Mouse (Mus musculus): ENCODE measurements around the gene Pnpla3. TPM values are rescaled to one million over a fixed set of nuclear protein-coding genes. Genes with fewer than 3 reads are reported as not detected.

Gene Pnpla3
- total RNA-seq (2021) = 1 to 10 TPM; 1.1 to 3.8 TPM
- 26.2 and 30.1 TPM in 2 replicates for polyA plus RNA-seq (2012; rRNA removed)
- long read RNA-seq, partial matches to known transcripts = 0 of 1 reads
- long read RNA-seq, other reads (novel, unspliced or antisense) = 1 of 1 reads

GRCm38 (mm10) chr15:84167600-84167999 is at the start of gene Pnpla3:
TSS of gene Pnpla3 (plus strand) at chr15:84167837.
- Histone ChIP-seq H3K79me2 (replicated peaks; ENCODE audit: control insufficient read depth, insufficient read depth, low read length) (no peaks in the 10 kb centered on the region), H3K27me3 (ENCODE audit: control insufficient read depth, insufficient read depth, low read length) (no peaks in the 10 kb centered on the region), H3K4me3 (peak within 1 kb of the TSS; percentile 45), H3K9ac (ENCODE audit: low read depth, low read length) (peak within 1 kb of the TSS; percentile 79), H3K4me1 (ENCODE audit: control insufficient read depth, insufficient read depth, low read length) (peaks cover 2% of the 10 kb centered on the region), H3K27ac (peak within 1 kb of the TSS; percentile 46), H3K36me3 (ENCODE audit: control insufficient read depth, insufficient read depth, low read length) (no peaks in the 10 kb centered on the region)
- DNase-seq = peak; percentile 94 to 95
- WGBS = 0% methylated on average over 28 of the region's 28 CpGs
- TF ChIP-seq EP300 (IDR thresholded peaks at IDR 0.05; ENCODE audit: insufficient read depth, low read depth, low read length) (0 out of 2 replicates have a peak, but pooled peaks have one; percentile 32), CTCF (IDR thresholded peaks at IDR 0.05) (peak; percentile 67), POLR2A (IDR thresholded peaks at IDR 0.05; ENCODE audit: insufficient read depth, low read depth, low read length) (peak; percentile 83)
- intact Hi-C loops (cut with DNase I) = loop anchor here (1.0 to 5.0 kb wide), 2 partner anchors 25 to 45 kb away; partner anchors contain the start of genes Pnpla5 and Samm50

GRCm38 (mm10) chr15:84120612-84121011 is 47.0 kb upstream of the Pnpla3 start:
- TF ChIP-seq EP300 (IDR thresholded peaks at IDR 0.05; ENCODE audit: insufficient read depth, low read depth, low read length) = no peak
- no peak for TF ChIP-seq POLR2A (IDR thresholded peaks at IDR 0.05; ENCODE audit: insufficient read depth, low read depth, low read length)
- TF ChIP-seq CTCF (IDR thresholded peaks at IDR 0.05) = peak; percentile 59
- Histone ChIP-seq H3K79me2 (replicated peaks; ENCODE audit: control insufficient read depth, insufficient read depth, low read length) (no peaks in the 10 kb centered on the region), H3K4me1 (ENCODE audit: control insufficient read depth, insufficient read depth, low read length) (no peaks in the 10 kb centered on the region), H3K27ac (no peak overlapping the region), H3K4me3 (no peak overlapping the region), H3K27me3 (ENCODE audit: control insufficient read depth, insufficient read depth, low read length) (no peaks in the 10 kb centered on the region), H3K36me3 (ENCODE audit: control insufficient read depth, insufficient read depth, low read length) (no peaks in the 10 kb centered on the region), H3K9ac (ENCODE audit: low read depth, low read length) (no peak overlapping the region)
- intact Hi-C loops (cut with DNase I) = loop anchor here (5.0 kb wide), 2 partner anchors 47 to 492 kb away; partner anchors contain the start of gene Pnpla3
- no peak for DNase-seq
- WGBS = 28% methylated on average over 6 of the region's 6 CpGs

- intact Hi-C loops (cut with DNase I) = loop anchor here (5.0 kb wide), 2 partner anchors 46 to 491 kb away; partner anchors contain the start of gene Pnpla3
- 57% methylated on average over 7 of the region's 7 CpGs for WGBS
- DNase-seq = no peak
- no peaks in the 10 kb centered on the region for H3K36me3 ChIP-seq (ENCODE audit: control insufficient read depth, insufficient read depth, low read length)
- TF ChIP-seq POLR2A (IDR thresholded peaks at IDR 0.05; ENCODE audit: insufficient read depth, low read depth, low read length) (no peak), EP300 (IDR thresholded peaks at IDR 0.05; ENCODE audit: insufficient read depth, low read depth, low read length) (no peak), CTCF (IDR thresholded peaks at IDR 0.05) (no peak)
- H3K4me1 ChIP-seq (ENCODE audit: control insufficient read depth, insufficient read depth, low read length) = no peaks in the 10 kb centered on the region
- no peak overlapping the region for H3K27ac ChIP-seq
- H3K9ac ChIP-seq (ENCODE audit: low read depth, low read length) = no peak overlapping the region
- H3K27me3 ChIP-seq (ENCODE audit: control insufficient read depth, insufficient read depth, low read length) = no peaks in the 10 kb centered on the region
- no peak overlapping the region for H3K4me3 ChIP-seq
- H3K79me2 ChIP-seq (replicated peaks; ENCODE audit: control insufficient read depth, insufficient read depth, low read length) = no peaks in the 10 kb centered on the region
Observed at GRCm38 (mm10) chr15:84121036-84121435, 46.6 kb upstream of the Pnpla3 start.

- H3K27ac ChIP-seq = no peak within 1 kb of the TSS
- DNase-seq = no peak
- TF ChIP-seq CTCF (IDR thresholded peaks at IDR 0.05) (no peak), POLR2A (IDR thresholded peaks at IDR 0.05; ENCODE audit: insufficient read depth, low read depth, low read length) (no peak), EP300 (IDR thresholded peaks at IDR 0.05; ENCODE audit: insufficient read depth, low read depth, low read length) (no peak)
- no peaks in the 10 kb centered on the region for H3K79me2 ChIP-seq (replicated peaks; ENCODE audit: control insufficient read depth, insufficient read depth, low read length)
- H3K4me3 ChIP-seq = no peak within 1 kb of the TSS
- 59% methylated on average over 8 of the region's 8 CpGs for WGBS
- H3K9ac ChIP-seq (ENCODE audit: low read depth, low read length) = no peak within 1 kb of the TSS
- intact Hi-C loops (cut with DNase I) = loop anchor here (5.0 kb wide), 2 partner anchors 44 to 489 kb away; partner anchors contain the start of gene Pnpla3
- no peaks in the 10 kb centered on the region for H3K36me3 ChIP-seq (ENCODE audit: control insufficient read depth, insufficient read depth, low read length)
- H3K4me1 ChIP-seq (ENCODE audit: control insufficient read depth, insufficient read depth, low read length) = no peaks in the 10 kb centered on the region
- no peaks in the 10 kb centered on the region for H3K27me3 ChIP-seq (ENCODE audit: control insufficient read depth, insufficient read depth, low read length)
Observed at GRCm38 (mm10) chr15:84123075-84123474, 44.6 kb upstream of the Pnpla3 start, which contains the start of gene Pnpla5. TSS of gene Pnpla5 (minus strand) at chr15:84123175.

GRCm38 (mm10) chr15:84124086-84124485 is 43.6 kb upstream of the Pnpla3 start:
- Histone ChIP-seq H3K79me2 (replicated peaks; ENCODE audit: control insufficient read depth, insufficient read depth, low read length) (no peaks in the 10 kb centered on the region), H3K4me3 (no peak overlapping the region), H3K36me3 (ENCODE audit: control insufficient read depth, insufficient read depth, low read length) (no peaks in the 10 kb centered on the region), H3K27ac (no peak overlapping the region), H3K27me3 (ENCODE audit: control insufficient read depth, insufficient read depth, low read length) (no peaks in the 10 kb centered on the region), H3K9ac (ENCODE audit: low read depth, low read length) (no peak overlapping the region), H3K4me1 (ENCODE audit: control insufficient read depth, insufficient read depth, low read length) (no peaks in the 10 kb centered on the region)
- TF ChIP-seq CTCF (IDR thresholded peaks at IDR 0.05) (peak; percentile 61), POLR2A (IDR thresholded peaks at IDR 0.05; ENCODE audit: insufficient read depth, low read depth, low read length) (no peak)
- 53% methylated on average over 7 of the region's 7 CpGs for WGBS
- peak in 1 of 2 experiments; percentile 26 for DNase-seq
- intact Hi-C loops (cut with DNase I) = loop anchor here (5.0 kb wide), 2 partner anchors 43 to 488 kb away; partner anchors contain the start of gene Pnpla3

GRCm38 (mm10) chr15:84126447-84126846 is 41.2 kb upstream of the Pnpla3 start:
- H3K4me3 ChIP-seq = no peak overlapping the region
- no peak for TF ChIP-seq CTCF (IDR thresholded peaks at IDR 0.05)
- no peak for TF ChIP-seq EP300 (IDR thresholded peaks at IDR 0.05; ENCODE audit: insufficient read depth, low read depth, low read length)
- TF ChIP-seq POLR2A (IDR thresholded peaks at IDR 0.05; ENCODE audit: insufficient read depth, low read depth, low read length) = no peak
- WGBS = 56% methylated on average over 4 of the region's 4 CpGs
- H3K4me1 ChIP-seq (ENCODE audit: control insufficient read depth, insufficient read depth, low read length) = no peaks in the 10 kb centered on the region; the same call in none of the 2 replicates
- no peaks in the 10 kb centered on the region for H3K79me2 ChIP-seq (replicated peaks; ENCODE audit: control insufficient read depth, insufficient read depth, low read length)
- H3K9ac ChIP-seq (ENCODE audit: low read depth, low read length) = no peak overlapping the region
- intact Hi-C loops (cut with DNase I) = no loop called here
- no peak for DNase-seq
- H3K27me3 ChIP-seq (ENCODE audit: control insufficient read depth, insufficient read depth, low read length) = no peaks in the 10 kb centered on the region
- no peaks in the 10 kb centered on the region for H3K36me3 ChIP-seq (ENCODE audit: control insufficient read depth, insufficient read depth, low read length)
- no peak overlapping the region for H3K27ac ChIP-seq
